Mouse (Mus musculus) CD4-positive, CD25-positive, alpha-beta regulatory T cell, adult 4 months (primary cell): Measurements from ENCODE around the gene Ubxn10. TPM values are rescaled to one million over a fixed set of nuclear protein-coding genes. Genes with fewer than 3 reads are reported as not detected.

ENCODE experiments used
- ATAC-seq: one replicate; pipeline ENCODE4 v1.8.0; 2017
- polyA plus RNA-seq, 2 experiments: library from polyadenylated mRNA; unstranded; fragments of 100-300 nt; shearing (Covaris generic); gene quantifications; one replicate each; pipeline ENCODE4 v1.2.1; 2017

The Ubxn10 gene
- polyA plus RNA-seq, 2 experiments from 2014 or later = not detected

DNA sequence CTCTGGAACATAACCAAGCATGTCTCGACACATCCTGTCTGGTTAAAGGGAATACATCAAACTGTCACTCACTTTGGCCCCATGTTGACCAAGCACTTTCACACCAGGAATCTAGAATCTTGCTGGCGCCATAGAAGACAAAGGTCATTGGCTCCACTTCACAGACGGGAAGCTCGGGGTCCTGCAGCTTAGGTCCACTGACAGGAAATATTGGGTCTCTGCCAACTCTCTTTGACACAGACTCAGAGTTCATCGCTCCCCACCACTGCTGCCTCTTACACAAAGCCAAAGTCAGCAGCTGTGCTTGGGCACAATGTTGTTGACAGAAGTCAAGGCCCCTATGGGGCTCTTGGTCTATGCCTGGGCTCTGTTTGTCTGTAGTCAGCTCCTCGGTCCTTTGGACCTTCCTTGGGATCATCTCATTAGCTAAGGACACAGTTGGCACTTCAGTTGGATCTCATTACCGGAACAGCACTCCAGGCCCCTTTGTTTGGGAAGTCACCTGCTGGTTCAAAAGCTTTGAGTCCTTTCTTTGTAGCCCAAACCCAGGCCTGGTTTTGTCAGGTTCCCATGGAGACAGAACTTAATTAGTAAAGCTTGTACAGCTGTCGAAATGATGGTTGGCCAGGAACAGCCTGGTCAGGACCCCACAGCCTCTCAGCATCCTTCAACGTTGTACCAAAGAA, 7.8 kb downstream of the Ubxn10 start:
- ATAC-seq = no peak

DNA sequence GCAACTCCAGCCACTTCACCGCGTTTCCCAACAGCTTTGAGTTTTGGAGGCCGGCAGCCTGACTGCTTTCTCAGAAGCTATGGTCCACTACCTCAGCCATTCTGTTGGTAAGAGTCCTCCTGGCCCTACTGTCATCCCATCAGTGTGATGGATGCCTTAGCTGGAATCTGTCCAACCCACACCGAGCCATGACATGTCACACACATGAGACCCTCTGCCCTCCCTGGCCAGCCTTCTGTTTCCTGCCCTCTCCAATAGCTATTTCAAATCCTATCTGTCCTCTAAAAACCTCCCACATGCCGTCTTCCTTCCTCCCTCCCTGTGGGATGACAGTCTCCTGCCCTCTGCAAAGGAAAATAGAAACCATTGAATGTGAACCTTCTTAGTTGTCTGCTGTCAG, 11.2 kb downstream of the Ubxn10 start:
- ATAC-seq = no peak

DNA sequence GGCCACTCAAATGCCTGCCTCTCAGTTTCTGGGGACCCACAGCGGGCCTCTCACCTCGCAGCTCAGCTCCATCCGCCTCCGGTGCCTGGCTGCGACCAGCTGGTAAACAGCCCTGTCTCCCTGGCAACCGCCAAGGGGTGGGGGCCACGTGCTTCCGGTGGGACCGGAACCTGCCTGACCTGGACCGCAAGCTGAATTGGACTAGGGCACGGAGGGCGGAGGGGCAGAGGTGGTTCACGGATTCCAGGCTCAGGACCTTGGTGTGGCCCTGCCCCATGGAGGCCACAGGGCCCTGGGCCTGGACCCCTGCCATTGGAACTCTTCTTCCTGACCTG, 11.9 kb downstream of the Ubxn10 start:
- peak; percentile 56 for ATAC-seq

DNA sequence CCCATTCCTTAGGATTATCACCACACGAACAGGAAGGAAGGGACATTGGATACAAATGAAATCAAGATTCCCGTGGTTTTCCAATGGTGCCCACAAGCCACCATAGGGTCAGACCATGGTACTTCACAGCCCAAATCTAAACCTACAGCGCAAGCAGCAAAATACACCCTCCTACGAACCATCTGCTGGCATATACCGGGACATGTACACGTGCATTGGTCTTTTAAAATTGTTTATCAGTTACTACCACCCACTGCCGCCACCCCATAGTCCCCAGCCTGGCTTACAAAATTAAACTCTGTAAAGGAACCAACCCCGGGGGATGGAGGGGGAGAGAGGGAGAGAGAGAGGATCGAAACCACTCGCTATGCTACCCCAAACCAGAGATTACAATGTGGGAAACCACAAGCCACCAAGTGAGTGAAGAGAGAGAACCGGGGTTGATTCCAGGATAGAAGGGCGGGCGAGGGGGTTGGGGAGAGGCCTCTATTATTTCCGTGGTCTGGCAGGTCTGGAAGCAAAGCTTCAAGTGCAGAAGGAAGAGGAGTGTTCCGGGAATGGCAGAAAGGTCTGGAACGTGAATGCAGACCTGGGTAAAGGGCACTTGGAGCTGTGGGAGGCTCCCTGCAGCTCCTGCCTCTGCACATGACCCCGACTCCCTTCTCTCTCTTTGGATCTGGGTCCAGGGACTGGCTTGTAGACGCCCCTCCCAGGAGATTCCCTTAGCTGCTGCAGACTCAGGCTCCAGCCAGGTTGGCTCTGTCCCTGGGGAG, 12.4 kb downstream of the Ubxn10 start, which contains the start of gene Pla2g2c:
Pla2g2c (plus strand) TSS at position 439 of the 773 bp plus-strand sequence.
- ATAC-seq = no peak

DNA sequence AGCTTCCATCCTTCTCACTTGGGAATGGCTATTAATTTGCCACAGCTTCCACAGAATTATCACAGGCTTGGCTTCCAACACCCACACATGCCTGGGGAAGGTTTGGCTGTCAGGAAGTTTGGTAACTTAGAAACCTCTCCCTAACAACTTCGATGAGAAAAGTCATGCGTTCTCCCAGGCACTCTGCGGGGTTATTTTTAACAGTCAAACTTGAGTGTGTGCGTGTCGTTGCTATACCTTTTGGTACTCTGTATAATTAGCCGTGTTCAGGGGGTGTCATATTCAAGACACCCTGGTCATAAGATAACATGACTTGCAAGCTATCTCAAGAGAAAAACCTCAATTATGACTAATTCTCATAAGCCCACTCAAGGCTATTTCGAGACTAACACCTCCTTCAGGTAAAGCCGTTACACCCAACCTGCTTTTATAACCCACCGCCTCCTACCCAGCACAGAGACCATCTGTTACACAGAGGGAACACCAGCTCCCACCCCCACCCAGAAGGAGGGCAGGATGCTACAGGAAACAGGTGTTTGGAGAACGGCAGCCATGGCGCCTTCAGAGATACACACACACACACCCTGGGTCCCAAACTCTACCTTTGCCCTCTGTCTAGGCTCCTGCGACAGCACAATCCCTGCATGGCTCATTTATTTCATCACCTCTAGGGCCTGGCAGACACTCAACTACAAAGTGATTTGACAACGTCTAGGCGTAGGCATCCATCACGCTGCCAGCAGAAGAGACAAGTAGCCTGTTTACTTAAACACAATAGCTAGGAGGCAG, 13.3 kb downstream of the Ubxn10 start:
- no peak for ATAC-seq

DNA sequence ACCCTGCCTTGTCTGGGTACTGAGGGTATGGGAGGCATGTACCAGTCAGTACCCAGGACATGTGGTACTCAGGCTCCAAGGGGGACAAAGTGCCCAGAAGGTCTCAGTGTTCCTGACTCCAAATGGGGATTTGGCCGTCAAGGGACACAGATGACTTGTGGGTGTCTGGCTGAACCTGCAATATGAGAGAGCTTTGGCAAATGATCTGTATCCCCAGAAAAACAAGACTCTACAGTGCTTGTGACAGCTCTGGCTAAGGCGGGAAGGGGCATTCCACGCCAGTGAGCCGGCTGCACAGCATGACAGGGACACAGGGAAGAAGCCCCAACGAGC, 17.7 kb downstream of the Ubxn10 start:
- no peak for ATAC-seq

DNA sequence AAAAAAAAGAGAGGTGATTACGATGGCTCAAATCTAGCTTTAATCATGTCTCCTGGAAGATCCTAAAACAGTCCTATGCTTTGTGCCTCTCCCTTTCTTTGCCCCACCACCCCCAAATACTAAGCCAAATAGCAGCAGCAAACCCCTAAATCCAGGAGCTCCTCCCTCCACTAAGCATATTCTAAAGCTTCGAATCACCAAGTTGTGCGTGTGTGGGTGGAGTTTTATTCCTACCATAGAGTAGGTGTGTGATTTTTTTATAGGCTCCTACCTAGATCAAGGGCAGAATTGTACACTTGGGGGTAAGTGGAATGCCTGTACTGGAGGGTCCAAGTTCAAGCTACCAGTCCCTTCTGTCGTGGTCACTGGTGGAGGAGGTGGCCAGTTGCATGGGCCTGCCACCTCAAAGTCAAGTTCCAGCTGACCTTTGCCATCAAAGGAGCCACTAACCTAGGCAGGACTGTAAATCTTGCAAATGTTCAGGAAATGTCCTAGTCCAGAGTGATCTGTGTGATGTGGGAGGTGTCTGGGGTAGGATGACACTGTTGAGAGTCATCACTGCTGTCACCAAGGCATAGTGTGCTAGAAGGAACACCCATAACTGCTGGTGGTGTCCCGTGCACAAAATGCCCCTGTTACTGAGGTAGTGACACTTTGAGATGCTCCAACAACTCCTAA, 18.2 kb downstream of the Ubxn10 start:
- no peak for ATAC-seq

DNA sequence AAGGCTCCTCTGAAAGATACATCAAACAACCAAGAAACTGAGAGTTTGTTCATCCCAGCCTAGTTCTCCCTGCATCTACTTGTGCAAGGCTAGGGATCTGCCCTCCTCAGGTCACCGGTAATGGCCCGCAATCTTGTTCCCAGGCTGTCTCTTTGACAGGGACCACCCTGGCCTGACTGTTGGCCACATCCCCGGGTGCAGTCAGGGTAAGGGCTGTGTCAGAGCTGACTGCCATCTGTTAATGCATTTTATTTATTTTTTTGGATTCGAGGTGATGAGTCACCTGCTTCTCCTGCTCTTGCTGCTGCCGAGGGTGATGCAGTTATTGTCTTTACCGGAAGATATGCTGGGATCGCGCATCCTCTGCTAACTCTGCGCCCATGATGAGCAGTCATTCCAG, 20.3 kb downstream of the Ubxn10 start:
- no peak for ATAC-seq

DNA sequence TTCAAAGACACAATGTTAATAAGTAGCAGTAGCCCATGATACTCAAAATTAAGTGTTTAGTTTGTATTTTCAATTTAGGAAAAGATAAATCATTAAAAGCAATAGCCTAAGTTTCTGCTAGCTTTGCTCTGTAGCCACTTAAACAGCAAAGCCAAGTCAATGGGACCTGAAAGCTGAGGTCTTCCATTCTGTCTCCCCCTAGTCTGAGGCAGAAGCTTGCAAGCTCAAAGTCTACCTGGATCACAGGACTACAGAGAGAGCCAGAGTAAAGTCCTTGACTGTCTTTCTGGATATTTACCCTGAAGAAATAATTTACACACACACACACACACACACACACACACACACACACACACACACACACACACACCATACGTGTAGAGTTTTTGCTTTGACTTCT, 22.8 kb downstream of the Ubxn10 start:
- ATAC-seq = no peak

DNA sequence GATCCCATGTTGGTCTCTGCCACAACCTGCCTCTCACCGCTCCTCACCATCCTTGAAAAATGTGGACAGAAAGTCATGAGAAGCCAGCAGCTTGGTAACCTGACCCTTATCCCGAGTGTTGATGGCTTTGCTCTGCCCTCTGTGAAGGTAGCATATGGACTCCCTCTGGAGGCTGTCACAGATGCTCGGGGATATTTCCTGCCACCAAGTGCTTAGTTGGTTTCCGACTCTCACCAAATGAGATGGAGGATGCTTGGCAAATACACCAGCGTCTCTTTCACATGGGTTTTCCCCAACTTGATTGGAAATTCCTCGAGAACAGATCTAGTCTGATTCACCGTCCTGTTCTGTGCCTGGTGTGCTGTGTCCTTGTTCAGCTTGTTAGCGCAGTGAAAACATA, 24.3 kb downstream of the Ubxn10 start:
- ATAC-seq = no peak

DNA sequence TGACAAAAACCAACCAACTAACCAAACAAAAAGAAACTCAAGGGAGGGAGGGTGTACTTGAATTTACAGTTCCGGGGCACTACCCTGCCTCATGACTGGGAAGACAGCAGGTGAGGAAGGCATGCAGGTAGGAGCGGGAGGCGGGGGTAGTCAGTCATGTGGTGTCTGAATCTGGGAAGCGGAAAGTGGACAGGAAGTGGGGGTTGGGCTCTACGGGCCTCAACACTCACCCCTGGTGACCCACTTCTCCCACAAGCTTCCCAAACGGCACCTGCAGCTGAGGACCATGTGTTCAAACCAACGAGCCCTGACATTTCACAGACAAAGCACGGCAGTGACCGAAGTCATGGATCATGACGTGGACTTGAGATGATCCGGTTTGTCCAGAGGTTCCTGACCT, 24.9 kb downstream of the Ubxn10 start:
- ATAC-seq = no peak

DNA sequence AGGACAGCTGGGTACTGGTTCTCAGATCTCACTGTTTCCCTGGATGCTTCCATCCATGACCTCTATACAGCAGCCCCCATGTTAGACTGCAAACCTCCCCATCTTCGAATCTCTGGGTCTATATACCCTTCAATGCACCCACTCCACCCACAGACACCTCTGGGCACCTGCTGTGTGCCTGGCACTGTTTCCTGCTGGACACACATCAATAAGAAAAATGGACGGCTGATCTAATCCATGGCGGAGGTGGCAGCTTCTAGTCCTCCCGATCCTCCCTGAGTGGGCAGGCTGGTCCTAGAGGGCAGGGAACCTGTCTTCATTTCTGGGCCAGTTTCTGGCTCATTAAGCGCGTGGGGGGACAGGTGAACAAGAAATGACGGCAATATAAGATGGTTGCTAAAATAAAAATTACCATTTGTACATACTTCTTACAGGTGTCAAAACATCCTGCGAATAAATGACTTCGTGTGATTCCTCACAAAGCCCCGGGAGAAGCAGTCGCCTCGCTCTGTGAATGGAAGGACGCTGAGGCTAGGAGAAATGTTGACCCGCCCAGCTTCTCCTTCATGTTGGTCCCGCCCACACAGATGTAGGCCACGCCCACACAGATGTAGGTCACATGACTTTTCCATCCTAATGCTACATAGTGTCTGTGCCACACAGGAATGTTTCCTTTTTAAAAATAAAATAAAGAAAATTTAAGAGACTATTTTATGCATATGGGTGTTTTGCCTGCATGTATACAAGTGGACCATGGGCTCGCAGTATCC, 25.7 kb downstream of the Ubxn10 start:
- no peak for ATAC-seq

DNA sequence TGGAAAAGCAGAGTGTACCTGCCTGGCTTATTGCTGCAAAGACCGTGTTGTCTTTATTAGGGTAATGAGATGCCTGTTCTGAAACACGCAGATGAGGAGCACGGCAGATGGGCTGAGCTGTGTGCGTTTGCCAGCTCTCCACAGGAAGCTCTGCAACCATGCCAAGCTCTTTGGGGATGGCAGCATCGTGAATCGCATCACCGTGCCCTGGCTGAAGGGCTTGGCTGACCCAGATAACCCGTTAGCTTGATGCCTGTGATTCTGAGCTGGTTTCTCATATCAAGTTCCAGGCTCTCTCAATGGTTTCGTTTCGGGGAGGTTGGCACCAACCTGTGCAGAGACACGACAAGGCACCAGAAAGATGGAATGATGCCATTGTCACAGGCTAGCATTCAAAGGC, 26.3 kb downstream of the Ubxn10 start:
- no peak for ATAC-seq

DNA sequence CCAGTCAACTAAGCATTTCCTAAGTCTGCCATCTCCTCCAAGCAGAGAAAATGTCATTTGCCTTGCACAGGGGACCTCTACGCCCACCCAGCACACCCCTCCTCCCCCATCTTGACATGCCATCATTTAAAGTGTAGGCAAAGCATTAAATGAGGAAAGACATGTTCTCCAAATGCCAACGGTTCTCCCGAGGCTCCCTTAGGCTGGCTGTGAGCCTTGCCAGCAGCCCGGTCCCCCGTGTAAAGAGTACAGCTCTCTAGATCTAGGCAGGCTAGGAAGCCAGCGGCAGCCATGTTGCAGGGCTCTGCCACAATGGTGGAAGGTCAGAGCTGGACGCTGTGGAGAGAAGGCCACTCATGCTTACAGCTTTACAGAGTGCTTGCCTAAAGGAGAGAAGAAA, 27.0 kb downstream of the Ubxn10 start:
- no peak for ATAC-seq

DNA sequence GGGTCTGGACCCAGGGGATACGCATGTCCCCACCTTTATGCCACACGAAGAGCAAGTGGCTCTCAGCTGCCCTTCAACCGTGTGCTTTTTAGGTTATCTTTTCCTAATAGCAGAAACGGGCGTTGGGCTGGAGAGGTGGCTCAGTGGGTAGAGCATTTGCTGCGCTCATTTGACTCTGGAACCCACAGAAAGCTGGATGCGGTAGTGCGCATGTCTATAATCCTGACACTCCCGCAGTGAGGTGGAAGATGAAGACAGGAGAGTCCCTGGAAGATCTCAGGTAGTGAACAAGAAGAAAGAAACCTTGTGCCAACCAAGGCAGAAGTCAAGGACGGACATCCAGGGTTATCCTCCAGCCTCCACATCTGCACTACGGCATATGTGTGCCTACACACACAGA, 27.7 kb downstream of the Ubxn10 start:
- ATAC-seq = no peak

DNA sequence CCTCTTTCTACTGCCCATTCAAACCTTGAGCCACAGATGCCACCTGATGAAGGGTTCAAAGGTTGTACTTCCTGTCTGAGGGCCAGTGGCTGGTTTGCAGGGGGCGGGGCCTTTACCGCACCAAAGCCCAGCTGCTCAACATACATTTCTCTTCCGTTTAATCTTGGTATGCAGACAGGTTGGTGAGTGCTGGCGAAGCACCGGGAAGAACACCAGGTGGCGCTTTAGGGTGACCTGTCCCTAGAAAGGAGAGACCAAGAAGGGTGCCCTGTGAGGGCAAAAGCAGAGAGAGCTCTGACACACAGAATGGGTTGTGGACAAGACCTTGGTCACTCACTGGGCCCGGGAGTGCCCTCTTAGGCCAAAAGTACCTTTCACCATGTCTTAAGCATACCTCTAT, 28.3 kb downstream of the Ubxn10 start:
- no peak for ATAC-seq

DNA sequence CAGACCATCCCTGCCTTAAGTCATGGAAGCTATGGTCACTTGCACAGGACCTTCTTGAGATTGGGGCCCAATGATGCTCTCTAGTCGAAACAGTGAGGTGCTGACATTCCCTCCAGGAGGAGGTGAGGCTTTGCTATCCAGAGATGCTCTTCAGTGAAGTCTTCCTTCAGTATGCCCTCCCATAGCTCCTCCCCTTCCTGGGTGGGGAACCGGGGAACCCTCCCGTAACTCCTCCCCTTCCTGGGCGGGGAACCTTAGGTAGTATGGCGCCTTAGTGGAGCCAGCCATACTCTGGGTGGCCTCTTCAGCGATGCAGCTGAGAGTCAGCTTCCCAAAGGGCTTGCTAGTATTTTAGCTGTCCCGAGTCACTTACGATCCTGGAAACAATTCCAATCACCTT, 30.3 kb downstream of the Ubxn10 start:
- ATAC-seq = no peak

DNA sequence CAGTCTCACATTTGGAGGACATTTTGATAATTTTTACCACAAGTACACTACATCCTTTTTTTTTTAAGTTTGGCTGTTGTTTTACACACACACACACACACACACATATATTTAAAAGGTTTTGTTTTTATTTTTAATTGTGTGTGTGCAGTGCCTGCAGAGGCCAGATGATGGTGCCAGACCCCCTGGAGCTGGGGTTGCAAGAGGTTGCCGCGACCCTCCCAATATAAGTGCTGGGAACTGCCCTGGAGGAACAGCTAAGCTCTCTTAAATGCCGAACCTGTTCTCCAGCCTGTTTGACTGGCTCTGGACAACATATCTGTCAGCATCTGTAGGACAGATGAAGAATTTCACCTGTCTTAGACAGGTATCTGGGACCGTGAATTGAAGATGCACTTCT, 32.8 kb downstream of the Ubxn10 start:
- ATAC-seq = no peak

DNA sequence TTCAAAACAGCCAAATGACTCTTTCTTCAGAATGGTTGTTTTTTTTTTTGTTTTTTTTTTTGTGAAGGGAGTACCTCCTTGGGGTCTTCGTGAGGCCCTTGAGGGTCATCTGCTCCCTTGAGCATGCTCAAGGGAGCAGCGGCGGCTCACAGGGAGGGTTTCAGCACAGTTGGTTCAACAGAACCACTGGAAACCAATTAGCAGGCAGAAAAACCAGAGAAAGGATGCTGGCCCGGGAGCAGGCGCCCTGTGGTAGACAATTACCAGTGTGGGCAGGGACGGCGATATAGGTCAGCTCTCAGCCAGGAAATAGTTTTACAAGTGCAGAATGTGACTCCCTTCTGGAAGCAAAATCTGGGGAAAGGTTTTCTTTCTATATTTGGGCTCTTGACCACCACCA, 33.4 kb downstream of the Ubxn10 start:
- ATAC-seq = no peak

DNA sequence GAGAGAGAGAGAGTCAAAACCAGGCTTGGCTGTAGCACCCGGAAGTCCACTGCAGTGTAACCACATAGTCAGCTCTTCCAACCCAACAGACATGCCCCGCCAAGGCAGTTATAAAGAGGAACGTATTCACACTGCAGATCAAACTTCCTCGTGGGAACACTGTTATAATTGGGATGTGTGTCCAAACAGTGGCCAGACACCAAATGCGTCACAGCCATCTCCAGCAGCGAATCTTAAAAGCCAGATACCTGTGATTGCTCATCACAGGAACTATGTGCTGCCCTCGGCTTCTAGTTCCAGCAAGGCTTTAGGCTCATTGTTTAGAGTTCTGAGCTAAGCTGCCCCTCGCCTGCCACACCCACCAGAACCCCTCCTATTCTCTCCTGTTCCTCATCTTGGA, 34.4 kb downstream of the Ubxn10 start:
- no peak for ATAC-seq

DNA sequence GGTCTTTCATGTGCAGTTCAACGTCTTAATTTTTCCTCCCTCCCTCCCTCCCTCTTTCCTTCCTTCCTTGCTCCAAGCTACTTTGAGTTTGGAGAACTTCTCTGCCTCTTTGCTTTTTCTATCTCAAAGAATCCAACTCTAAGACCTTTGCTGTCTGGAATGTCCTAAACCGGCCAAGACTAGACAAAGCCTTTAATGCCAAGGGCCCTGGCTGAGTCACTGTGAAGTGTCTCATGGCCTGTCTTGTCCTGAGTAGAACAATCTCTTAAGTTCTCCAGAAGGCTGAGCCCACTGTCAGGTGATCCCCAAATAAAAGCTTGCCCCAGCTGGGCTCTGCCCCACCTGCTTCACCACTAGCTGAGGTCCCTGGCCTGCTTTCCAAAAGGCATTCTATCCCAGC, 34.9 kb downstream of the Ubxn10 start:
- ATAC-seq = no peak

DNA sequence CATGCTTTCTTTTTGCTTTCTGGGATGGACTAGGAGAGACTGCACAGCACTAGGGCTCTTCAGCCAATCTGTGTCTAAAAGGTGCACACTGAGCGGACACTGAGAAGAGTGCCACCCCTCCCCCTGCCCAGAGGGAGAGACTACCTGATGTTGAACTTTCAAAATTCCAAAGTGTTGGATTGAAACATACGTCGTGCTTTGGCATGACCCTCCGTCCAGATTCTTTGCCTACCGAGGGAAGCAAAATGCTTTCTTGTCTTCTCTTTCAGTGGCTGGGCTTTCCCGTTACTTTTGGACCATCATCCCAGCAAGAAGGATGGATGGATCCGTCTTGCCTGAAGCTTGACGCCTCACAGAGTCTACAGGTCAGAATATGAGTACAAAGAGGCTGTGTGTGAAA, 35.9 kb downstream of the Ubxn10 start:
- ATAC-seq = no peak
